Mouse (Mus musculus) thymus, postnatal 36 days (tissue): Measurements from ENCODE around the gene Akr1c19.

ENCODE experiments used
- DNase-seq, 2 experiments: peaks; one replicate each; pipeline ENCODE4 v3.0.0; 2022; ENCODE audit warnings: mixed read lengths in 2 of 2

Akr1c19 gene

DNA sequence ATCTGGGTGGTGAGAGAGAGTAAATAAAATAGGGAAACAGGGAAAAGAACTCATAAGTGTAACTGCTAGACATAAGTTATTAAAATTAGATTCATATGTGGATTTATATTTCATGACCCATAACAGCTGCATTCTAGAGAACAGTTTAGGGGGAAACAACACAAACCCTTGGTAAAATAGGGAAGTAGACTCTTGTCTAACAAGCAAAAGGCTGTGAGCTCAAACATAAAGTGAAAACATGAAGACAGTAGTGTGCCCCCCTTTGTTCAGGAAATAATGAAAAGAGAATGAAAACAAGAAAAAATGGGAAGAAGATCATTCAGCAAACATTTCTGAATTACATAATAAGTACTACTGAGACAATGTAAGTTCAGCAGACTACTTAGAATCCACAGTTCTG lies 42.4 kb downstream of the Akr1c19 start:
- no peak for DNase-seq

DNA sequence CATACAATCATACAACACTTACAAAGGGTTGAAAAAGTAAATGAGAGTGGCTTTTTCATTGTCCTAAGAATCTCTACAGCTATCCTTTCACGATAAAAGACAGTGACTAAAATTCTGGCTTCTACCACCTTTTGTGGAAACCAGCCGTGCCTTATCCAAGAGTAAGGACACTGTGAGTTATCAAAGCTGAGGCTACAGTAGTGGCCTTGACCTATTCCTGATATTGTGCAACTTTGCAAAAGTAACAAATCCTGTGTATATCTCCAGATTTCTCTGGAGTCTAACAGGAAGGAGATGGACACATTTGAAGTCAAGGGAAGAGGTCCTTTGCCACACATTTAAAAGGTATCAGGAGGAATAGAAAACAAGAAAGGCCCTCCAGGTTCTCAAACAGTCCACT lies 49.0 kb downstream of the Akr1c19 start:
- DNase-seq = no peak

DNA sequence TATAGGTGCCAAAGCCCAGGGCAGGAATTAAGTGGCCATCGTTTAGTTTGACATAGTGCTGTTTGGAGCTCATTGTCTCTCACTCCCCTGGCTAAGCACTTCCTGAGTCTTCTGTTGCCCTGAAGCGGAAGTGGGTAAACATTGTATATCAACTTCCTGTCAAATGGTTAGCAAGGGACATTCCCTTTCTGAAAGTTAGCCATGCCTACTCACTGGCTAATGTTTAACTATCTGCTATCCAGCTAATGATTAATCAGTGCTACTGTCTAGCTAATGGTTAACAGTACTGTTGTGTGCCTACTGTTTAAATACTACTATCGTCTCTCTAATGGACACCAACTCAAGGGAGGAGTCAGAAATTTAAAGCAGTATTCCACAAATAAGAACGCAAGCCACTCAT lies 50.8 kb downstream of the Akr1c19 start, which contains the start of gene Akr1c12:
Akr1c12 (minus strand) TSS at position 150 of the 400 bp plus-strand sequence.
- DNase-seq = no peak

DNA sequence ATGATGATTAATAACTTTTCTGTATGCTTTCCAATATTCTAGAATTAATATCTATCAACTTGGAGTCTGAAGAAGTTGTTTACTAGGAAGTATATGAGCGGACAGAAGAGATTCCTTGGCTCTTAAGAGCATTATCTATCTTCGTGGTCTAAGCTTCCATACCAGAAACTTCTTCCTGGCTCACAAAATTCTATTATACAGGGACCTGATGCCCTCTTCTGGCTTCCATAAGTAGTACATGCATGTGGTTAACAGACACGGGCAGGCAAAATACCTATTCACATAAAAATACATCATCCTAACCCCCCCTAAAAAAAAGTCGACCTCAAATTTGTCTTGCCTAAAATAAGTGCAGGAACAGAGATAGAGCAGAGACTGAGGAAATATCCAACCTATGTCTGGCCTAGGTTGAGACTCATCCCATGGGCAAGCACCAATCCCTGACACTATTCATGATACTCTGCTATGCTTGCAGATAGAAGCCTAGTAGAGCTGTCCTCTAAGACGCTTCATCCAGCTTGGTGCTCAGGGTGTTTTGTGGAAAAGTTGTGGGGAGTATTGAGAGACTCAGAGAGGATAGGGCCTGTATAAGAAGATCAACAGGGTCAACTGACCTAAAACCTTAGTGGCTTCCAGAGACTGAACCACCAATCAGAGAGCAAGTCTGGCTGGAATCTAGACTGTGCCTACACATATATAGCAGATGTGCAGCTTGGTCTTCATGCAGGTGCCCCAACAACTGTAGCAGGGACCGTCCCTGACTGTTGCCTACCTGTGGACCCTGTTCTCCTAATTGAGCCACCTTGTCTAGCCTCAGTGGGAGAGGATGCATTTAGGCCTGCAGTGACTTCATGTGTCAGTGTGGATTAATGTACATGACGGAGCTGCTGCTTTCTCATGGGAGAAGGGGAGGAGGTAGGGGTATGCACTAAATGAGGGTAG lies 53.2 kb downstream of the Akr1c19 start:
- no peak for DNase-seq

DNA sequence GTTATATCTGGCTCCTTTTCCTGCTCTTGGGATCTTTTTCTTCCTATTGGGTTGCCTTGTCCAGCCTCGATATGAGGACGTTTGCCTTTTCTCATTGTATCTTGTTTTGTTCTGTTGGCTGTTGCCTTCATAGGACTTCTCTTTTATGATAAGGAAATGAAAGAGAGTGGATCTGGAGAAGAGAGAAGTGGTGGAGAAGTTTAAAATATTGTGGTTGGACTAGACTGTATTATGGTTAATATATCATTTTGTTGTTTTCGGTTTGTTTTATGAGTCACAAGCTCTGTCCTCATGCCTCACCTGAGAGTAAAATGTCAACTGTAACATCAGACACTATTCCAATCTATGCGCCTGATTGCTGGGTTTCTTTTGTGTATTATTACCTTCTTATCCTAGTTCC lies 68.5 kb downstream of the Akr1c19 start:
- DNase-seq = no peak
